Mouse (Mus musculus): ENCODE measurements around the gene Rabepk. TPM values are rescaled to one million over a fixed set of nuclear protein-coding genes. Genes with fewer than 3 reads are reported as not detected.
"Not testable (repeated sequence)": the region's sequence is repeated elsewhere in the genome, so short reads cannot be mapped to it uniquely, and the experiment has no call there.

The Rabepk gene
- 39.1 and 40.8 TPM in 2 replicates for polyA plus RNA-seq (2014; fragmentation: Nextera tagmentation; extraction: Ambion mirVana)

- Histone ChIP-seq H3K4me3 (ENCODE audit: low read depth, low read length) (peak within 1 kb of the TSS; percentile 73), H3K9ac (ENCODE audit: low read depth, low read length) (peak within 1 kb of the TSS; percentile 72), H3K9me3 (ENCODE audit: control insufficient read depth, low read length) (no peaks in the 10 kb centered on the region), H3K36me3 (ENCODE audit: control insufficient read depth, insufficient read depth, low read length) (peaks cover 26% of the 10 kb centered on the region; the same call in 1 of the 2 replicates), H3K4me1 (ENCODE audit: control insufficient read depth, insufficient read depth, low read length) (peaks cover 19% of the 10 kb centered on the region), H3K4me2 (ENCODE audit: low read depth, low read length) (peak within 1 kb of the TSS; percentile 75), H3K27me3 (replicated peaks; ENCODE audit: control insufficient read depth, insufficient read depth, low read length) (no peaks in the 10 kb centered on the region), H3K27ac (replicated peaks; ENCODE audit: low read depth, low read length) (peak within 1 kb of the TSS; percentile 82)
- ATAC-seq (ENCODE audit: low read depth) (peak; percentile 79), DNase-seq (ENCODE audit: low spot score) (peak; percentile 94)
- 4% methylated on average over 38 of the region's 44 CpGs for WGBS
Observed at GRCm38 (mm10) chr2:34799357-34800256, at the start of gene Rabepk. Rabepk (minus strand) TSS chr2:34799912.

- WGBS, result 95% methylated on average over 1 of the region's 1 CpGs
- no peak overlapping the region for H3K4me3 ChIP-seq (ENCODE audit: low read depth, low read length)
- H3K27ac ChIP-seq (replicated peaks; ENCODE audit: low read depth, low read length), result no peak overlapping the region
- H3K9ac ChIP-seq (ENCODE audit: low read depth, low read length), result no peak overlapping the region
- DNase-seq (ENCODE audit: low spot score) (no peak), ATAC-seq (ENCODE audit: low read depth) (no peak)
- H3K36me3 ChIP-seq (ENCODE audit: control insufficient read depth, insufficient read depth, low read length), result peaks cover 36% of the 10 kb centered on the region
- H3K4me1 ChIP-seq (ENCODE audit: control insufficient read depth, insufficient read depth, low read length), result no peaks in the 10 kb centered on the region
- H3K4me2 ChIP-seq (ENCODE audit: low read depth, low read length), result no peak overlapping the region
- H3K27me3 ChIP-seq (replicated peaks; ENCODE audit: control insufficient read depth, insufficient read depth, low read length), result no peaks in the 10 kb centered on the region
- H3K9me3 ChIP-seq (ENCODE audit: control insufficient read depth, low read length), result no peaks in the 10 kb centered on the region
Observed at GRCm38 (mm10) chr2:34847702-34848101, 48.0 kb upstream of the Rabepk start.

GRCm38 (mm10) chr2:34843211-34843939 lies 43.7 kb upstream of the Rabepk start:
- 83% methylated on average over 11 of the region's 11 CpGs for WGBS
- DNase-seq (ENCODE audit: low spot score) (no peak), ATAC-seq (ENCODE audit: low read depth) (no peak)
- no peaks in the 10 kb centered on the region for H3K9me3 ChIP-seq (ENCODE audit: control insufficient read depth, low read length)
- no peaks in the 10 kb centered on the region for H3K36me3 ChIP-seq (ENCODE audit: control insufficient read depth, insufficient read depth, low read length)
- H3K4me2 ChIP-seq (ENCODE audit: low read depth, low read length), result no peak overlapping the region
- H3K4me3 ChIP-seq (ENCODE audit: low read depth, low read length), result no peak overlapping the region
- no peaks in the 10 kb centered on the region for H3K4me1 ChIP-seq (ENCODE audit: control insufficient read depth, insufficient read depth, low read length)
- H3K9ac ChIP-seq (ENCODE audit: low read depth, low read length), result no peak overlapping the region
- H3K27ac ChIP-seq (replicated peaks; ENCODE audit: low read depth, low read length), result no peak overlapping the region
- H3K27me3 ChIP-seq (replicated peaks; ENCODE audit: control insufficient read depth, insufficient read depth, low read length), result no peaks in the 10 kb centered on the region

GRCm38 (mm10) chr2:34841706-34842105 lies 42.0 kb upstream of the Rabepk start:
- no peaks in the 10 kb centered on the region for H3K27me3 ChIP-seq (replicated peaks; ENCODE audit: control insufficient read depth, insufficient read depth, low read length)
- no peaks in the 10 kb centered on the region for H3K9me3 ChIP-seq (ENCODE audit: control insufficient read depth, low read length)
- WGBS, result 89% methylated on average over 8 of the region's 8 CpGs
- H3K27ac ChIP-seq (replicated peaks; ENCODE audit: low read depth, low read length), result no peak overlapping the region
- H3K4me3 ChIP-seq (ENCODE audit: low read depth, low read length), result no peak overlapping the region
- DNase-seq (ENCODE audit: low spot score) (no peak), ATAC-seq (ENCODE audit: low read depth) (no peak)
- H3K4me2 ChIP-seq (ENCODE audit: low read depth, low read length), result no peak overlapping the region
- no peaks in the 10 kb centered on the region for H3K36me3 ChIP-seq (ENCODE audit: control insufficient read depth, insufficient read depth, low read length)
- no peaks in the 10 kb centered on the region for H3K4me1 ChIP-seq (ENCODE audit: control insufficient read depth, insufficient read depth, low read length)
- H3K9ac ChIP-seq (ENCODE audit: low read depth, low read length), result no peak overlapping the region

GRCm38 (mm10) chr2:34840143-34840542 lies 40.4 kb upstream of the Rabepk start:
- not testable (repeated sequence) for H3K36me3 ChIP-seq (ENCODE audit: control insufficient read depth, insufficient read depth, low read length); H3K9me3 ChIP-seq (ENCODE audit: control insufficient read depth, low read length); H3K4me1 ChIP-seq (ENCODE audit: control insufficient read depth, insufficient read depth, low read length); H3K27me3 ChIP-seq (replicated peaks; ENCODE audit: control insufficient read depth, insufficient read depth, low read length); H3K4me3 ChIP-seq (ENCODE audit: low read depth, low read length); H3K9ac ChIP-seq (ENCODE audit: low read depth, low read length); H3K4me2 ChIP-seq (ENCODE audit: low read depth, low read length); DNase-seq (ENCODE audit: low spot score); H3K27ac ChIP-seq (replicated peaks; ENCODE audit: low read depth, low read length); ATAC-seq (ENCODE audit: low read depth)
- 82% methylated on average over 5 of the region's 5 CpGs for WGBS

- WGBS, result 70% methylated on average over 3 of the region's 3 CpGs
- no peaks in the 10 kb centered on the region for H3K9me3 ChIP-seq (ENCODE audit: control insufficient read depth, low read length)
Observed at GRCm38 (mm10) chr2:34835669-34836068, 36.0 kb upstream of the Rabepk start.

GRCm38 (mm10) chr2:34833624-34834023 lies 33.9 kb upstream of the Rabepk start:
- Histone ChIP-seq H3K9me3 (ENCODE audit: control insufficient read depth, low read length) (peaks cover 13% of the 10 kb centered on the region), H3K9ac (ENCODE audit: low read depth, low read length) (no peak overlapping the region), H3K36me3 (ENCODE audit: control insufficient read depth, insufficient read depth, low read length) (no peaks in the 10 kb centered on the region), H3K27me3 (replicated peaks; ENCODE audit: control insufficient read depth, insufficient read depth, low read length) (no peaks in the 10 kb centered on the region), H3K4me3 (ENCODE audit: low read depth, low read length) (no peak overlapping the region), H3K4me2 (ENCODE audit: low read depth, low read length) (no peak overlapping the region), H3K4me1 (ENCODE audit: control insufficient read depth, insufficient read depth, low read length) (no peaks in the 10 kb centered on the region), H3K27ac (replicated peaks; ENCODE audit: low read depth, low read length) (no peak overlapping the region)
- ATAC-seq (ENCODE audit: low read depth), result no peak
- DNase-seq (ENCODE audit: low spot score), result no peak
- 87% methylated on average over 17 of the region's 17 CpGs for WGBS

More at GRCm38 (mm10) chr2:34835669-34836068, 36.0 kb upstream of the Rabepk start:
- Histone ChIP-seq H3K36me3 (ENCODE audit: control insufficient read depth, insufficient read depth, low read length) (no peaks in the 10 kb centered on the region), H3K27ac (replicated peaks; ENCODE audit: low read depth, low read length) (no peak overlapping the region), H3K4me1 (ENCODE audit: control insufficient read depth, insufficient read depth, low read length) (no peaks in the 10 kb centered on the region), H3K27me3 (replicated peaks; ENCODE audit: control insufficient read depth, insufficient read depth, low read length) (no peaks in the 10 kb centered on the region), H3K4me3 (ENCODE audit: low read depth, low read length) (no peak overlapping the region), H3K9ac (ENCODE audit: low read depth, low read length) (no peak overlapping the region), H3K4me2 (ENCODE audit: low read depth, low read length) (no peak overlapping the region)
- no peak for ATAC-seq (ENCODE audit: low read depth)
- no peak for DNase-seq (ENCODE audit: low spot score)

- H3K27me3 ChIP-seq (replicated peaks; ENCODE audit: control insufficient read depth, insufficient read depth, low read length); H3K9ac ChIP-seq (ENCODE audit: low read depth, low read length); DNase-seq (ENCODE audit: low spot score); ATAC-seq (ENCODE audit: low read depth); H3K4me1 ChIP-seq (ENCODE audit: control insufficient read depth, insufficient read depth, low read length); H3K4me3 ChIP-seq (ENCODE audit: low read depth, low read length); H3K4me2 ChIP-seq (ENCODE audit: low read depth, low read length); H3K36me3 ChIP-seq (ENCODE audit: control insufficient read depth, insufficient read depth, low read length); H3K27ac ChIP-seq (replicated peaks; ENCODE audit: low read depth, low read length): not testable (repeated sequence)
- H3K9me3 ChIP-seq (ENCODE audit: control insufficient read depth, low read length), result peaks cover 13% of the 10 kb centered on the region
- 71% methylated on average over 11 of the region's 11 CpGs for WGBS
Observed at GRCm38 (mm10) chr2:34832766-34833457, 33.2 kb upstream of the Rabepk start, which contains the start of gene Gm34653. Gm34653 (plus strand) TSS chr2:34833007.

Measured in embryonic facial prominence, embryonic 14.5 days (tissue).